Mouse (Mus musculus) embryonic fibroblast, embryonic 13.5 days (primary cell): ENCODE results near the gene Npas3.

Source experiments
- CTCF ChIP-seq: IDR thresholded peaks from 2 replicates; pipeline ENCODE4 v1.5.1; 2011; ENCODE audit warnings: mild to moderate bottlenecking, control low read depth, low read length, moderate library complexity, borderline replicate concordance; ENCODE audit not compliant: insufficient read depth
- POLR2A ChIP-seq: IDR thresholded peaks from 2 replicates; pipeline ENCODE4 v1.6.1; 2011; ENCODE audit warnings: low read depth, mild to moderate bottlenecking, control low read depth, low read length, moderate library complexity

DNA sequence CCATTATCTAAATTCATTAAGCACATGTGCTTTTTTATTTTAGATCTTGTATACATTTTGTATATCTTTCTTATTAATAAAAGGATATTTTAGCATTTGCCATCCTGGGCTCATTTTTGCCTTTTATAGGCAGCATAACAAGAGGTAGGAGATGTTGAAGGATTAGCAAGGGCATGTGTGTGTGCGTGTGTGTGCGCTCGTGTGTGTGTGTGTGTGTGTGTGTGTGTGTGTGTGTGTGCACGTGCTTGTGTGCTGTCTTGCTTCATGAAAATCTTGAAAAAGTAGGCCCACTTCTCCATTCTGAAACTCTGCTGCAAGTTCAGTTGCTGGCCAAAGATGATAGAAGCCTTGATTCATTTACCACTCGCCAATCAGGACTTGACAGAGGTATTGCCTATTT, 338.8 kb downstream of the Npas3 start:
- TF ChIP-seq CTCF (no peak), POLR2A (no peak)
